Mouse (Mus musculus) stomach, embryonic 16.5 days (tissue): ENCODE measurements around the gene Sema4g. TPM values are rescaled to one million over a fixed set of nuclear protein-coding genes. Genes with fewer than 3 reads are reported as not detected.
A peak's percentile ranks its signal among the peaks of the same experiment; 100 is the strongest.

Experiments
- ATAC-seq: fragments of 200-750 bp; cut with Nextera tagmentation; 2 replicates; pipeline ENCODE4 v1.8.0; 2017; ENCODE audit warnings: moderate number of reproducible peaks, moderate TSS enrichment; ENCODE audit not compliant: insufficient read depth, low FRiP score
- H3K27ac ChIP-seq: fragments of 300-500 bp; sonication (generic); 2 replicates; pipeline ENCODE4 v1.5.1; 2014; ENCODE audit warnings: low read length
- H3K27me3 ChIP-seq: fragments of 300-500 bp; sonication (generic); 2 replicates; pipeline ENCODE4 v1.6.1; 2014; ENCODE audit warnings: low read length, control low read depth, mixed read lengths; ENCODE audit not compliant: control insufficient read depth, insufficient read depth
- H3K36me3 ChIP-seq: fragments of 300-500 bp; sonication (generic); 2 replicates; pipeline ENCODE4 v1.6.1; 2014; ENCODE audit warnings: low read length; ENCODE audit not compliant: control insufficient read depth, insufficient read depth
- H3K4me1 ChIP-seq: fragments of 300-500 bp; sonication (generic); 2 replicates; pipeline ENCODE4 v1.6.1; 2014; ENCODE audit warnings: low read length, control low read depth, mixed read lengths; ENCODE audit not compliant: control insufficient read depth, insufficient read depth
- H3K4me2 ChIP-seq: fragments of 300-500 bp; sonication (generic); 2 replicates; pipeline ENCODE4 v1.6.1; 2014; ENCODE audit warnings: low read depth, low read length, mixed read lengths
- H3K4me3 ChIP-seq: fragments of 300-500 bp; sonication (generic); replicated peaks from 2 replicates; pipeline ENCODE4 v1.5.1; 2014; ENCODE audit warnings: mild to moderate bottlenecking, low read length
- H3K9ac ChIP-seq: fragments of 300-500 bp; sonication (generic); 2 replicates; pipeline ENCODE4 v1.6.1; 2014; ENCODE audit warnings: low read length
- H3K9me3 ChIP-seq: fragments of 300-500 bp; sonication (generic); replicated peaks from 2 replicates; pipeline ENCODE4 v1.6.1; 2016; ENCODE audit warnings: low read length, control low read depth; ENCODE audit not compliant: control insufficient read depth
- WGBS: fragments of 180-500 bp; shearing (Covaris S2); extraction: QIAGEN DNeasy Blood & Tissue Kit; methylation state at CpG from one replicate; pipeline ENCODE4 v1.1.7; 2014; 5-methylcytosine and 5-hydroxymethylcytosine counted together
- polyA plus RNA-seq: library from polyadenylated mRNA; unstranded; fragments of >200 nt; fragmentation: Nextera tagmentation; extraction: Ambion mirVana; gene quantifications from 2 replicates; pipeline ENCODE4 v1.2.1, GENCODE M21; 2015

Sema4g gene
- polyA plus RNA-seq, 1 experiment from 2014 or later = 5.5 TPM

DNA sequence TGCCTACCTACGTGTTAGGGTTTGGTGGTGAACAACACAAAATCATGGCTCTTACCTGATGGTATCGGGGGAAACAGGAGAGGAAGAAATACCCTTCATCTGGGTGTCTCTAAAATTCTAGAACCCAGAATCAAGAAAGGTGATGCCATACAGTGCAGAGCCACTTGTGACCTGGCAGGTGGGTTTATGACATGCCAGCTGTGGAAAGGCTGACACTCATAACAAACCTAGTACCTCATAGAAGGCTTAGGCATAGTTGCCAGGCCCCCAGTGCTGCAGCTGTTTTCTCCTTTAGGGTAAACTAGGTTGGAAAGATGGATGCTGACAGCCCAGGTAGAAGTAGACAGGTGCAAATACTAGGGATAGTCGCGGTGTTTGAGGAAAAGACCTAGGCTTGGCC lies 4.5 kb upstream of the Sema4g start:
- H3K27ac ChIP-seq = no peak overlapping the region

DNA sequence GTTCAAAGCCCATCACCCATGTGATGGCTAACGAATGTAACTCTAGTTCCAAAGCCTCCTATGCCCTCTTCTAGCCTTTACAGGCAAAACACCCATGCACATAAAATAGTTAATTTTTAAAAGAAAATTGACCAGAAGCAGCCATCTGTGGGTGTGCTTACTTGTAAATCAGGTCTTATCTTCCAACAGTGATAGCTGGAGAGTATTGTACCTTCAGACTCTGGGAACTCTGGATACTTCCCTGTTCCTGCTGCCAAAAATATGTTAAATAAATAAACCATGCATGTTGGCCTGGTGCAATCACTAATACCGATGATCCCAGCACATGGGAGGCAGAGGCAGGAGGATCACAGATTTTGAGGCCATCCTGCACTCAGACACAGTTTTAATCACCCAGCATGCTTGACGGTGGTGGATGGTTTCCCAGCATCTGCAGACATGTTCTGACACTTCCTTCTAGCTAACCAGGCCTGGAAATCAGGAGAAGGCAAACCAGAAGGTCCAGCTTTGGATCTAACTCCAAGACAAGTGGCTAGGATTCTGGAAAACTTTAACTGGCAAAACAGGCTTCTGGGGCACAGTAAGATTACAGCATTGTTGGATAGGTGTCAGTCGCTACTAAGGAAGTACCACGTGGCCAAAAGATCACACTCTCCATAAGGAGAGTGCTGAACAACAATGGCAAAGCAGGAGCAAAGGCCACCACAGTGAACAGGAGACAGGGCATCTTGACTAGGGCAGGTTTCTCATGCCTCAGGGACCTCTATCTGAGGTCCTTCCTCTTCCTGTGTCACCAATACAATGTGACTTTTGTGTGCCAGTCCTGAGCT lies 3.5 kb upstream of the Sema4g start:
- H3K4me2 ChIP-seq = no peak overlapping the region
- H3K27me3 ChIP-seq = no peaks in the 10 kb centered on the region
- H3K9me3 ChIP-seq = no peaks in the 10 kb centered on the region
- H3K27ac ChIP-seq = peak overlapping the region; percentile 31
- H3K9ac ChIP-seq = no peak overlapping the region
- peaks cover 4% of the 10 kb centered on the region; the same call in 1 of the 2 replicates for H3K36me3 ChIP-seq
- ATAC-seq = no peak
- WGBS = 39% methylated on average over 5 of the region's 5 CpGs
- H3K4me1 ChIP-seq = peaks cover 22% of the 10 kb centered on the region
- no peak overlapping the region for H3K4me3 ChIP-seq

More for the DNA sequence above, 4.5 kb upstream of the Sema4g start:
- WGBS = 91% methylated on average over 4 of the region's 4 CpGs
- Histone ChIP-seq H3K4me1 (peaks cover 13% of the 10 kb centered on the region), H3K9ac (no peak overlapping the region), H3K27me3 (no peaks in the 10 kb centered on the region), H3K36me3 (peaks cover 4% of the 10 kb centered on the region; the same call in 1 of the 2 replicates), H3K9me3 (no peaks in the 10 kb centered on the region), H3K4me3 (no peak overlapping the region), H3K4me2 (no peak overlapping the region)
- no peak for ATAC-seq

DNA sequence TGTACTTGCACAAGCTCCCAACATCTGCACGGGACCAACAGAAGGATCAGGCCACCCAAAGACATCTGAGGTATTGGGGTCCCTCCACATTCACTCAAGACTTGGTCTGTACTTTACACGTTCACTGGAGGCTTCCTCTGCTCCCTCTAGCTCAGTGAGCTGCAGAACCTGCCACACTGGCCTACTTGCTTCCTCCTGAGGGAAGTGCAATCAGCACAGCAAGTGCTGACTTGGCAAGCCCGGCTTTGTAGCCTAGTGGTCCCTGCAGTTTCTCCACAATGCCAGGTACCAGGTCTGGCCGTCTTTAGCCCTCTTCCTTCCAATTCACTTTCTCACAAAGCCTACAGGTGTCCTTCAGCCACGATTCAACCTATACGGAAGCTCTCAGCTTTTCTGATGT lies 1.9 kb upstream of the Sema4g start:
- Histone ChIP-seq H3K9ac (no peak overlapping the region), H3K36me3 (no peaks in the 10 kb centered on the region), H3K4me3 (no peak overlapping the region), H3K4me2 (no peak overlapping the region), H3K27ac (0 out of 2 replicates have a peak overlapping the region, but pooled peaks have one; percentile 31), H3K9me3 (no peaks in the 10 kb centered on the region), H3K27me3 (no peaks in the 10 kb centered on the region), H3K4me1 (peaks cover 33% of the 10 kb centered on the region)
- 69% methylated on average over 6 of the region's 6 CpGs for WGBS
- ATAC-seq = no peak

DNA sequence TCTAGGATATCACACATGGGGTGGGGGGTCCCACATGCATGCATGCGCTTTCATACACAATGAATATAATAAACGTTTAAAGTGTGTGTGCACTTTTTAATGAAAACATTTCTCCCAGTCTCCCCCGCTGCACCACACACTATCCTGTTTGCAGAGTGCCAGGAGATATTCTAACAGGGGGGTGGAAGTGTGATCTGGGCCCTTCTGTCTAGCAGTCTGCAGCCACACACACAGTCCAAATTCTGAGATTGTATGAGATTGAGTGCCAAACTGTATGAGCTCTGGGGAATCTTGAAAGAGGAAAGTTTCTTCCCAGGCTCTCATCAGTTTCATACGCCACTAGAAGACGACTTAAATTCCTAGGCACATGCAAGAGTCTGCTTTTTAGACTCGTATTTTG lies 1.1 kb upstream of the Sema4g start:
- H3K36me3 ChIP-seq = no peaks in the 10 kb centered on the region
- H3K4me2 ChIP-seq = no peak overlapping the region
- no peak overlapping the region for H3K4me3 ChIP-seq
- ATAC-seq = no peak
- no peaks in the 10 kb centered on the region for H3K27me3 ChIP-seq
- no peak overlapping the region for H3K27ac ChIP-seq
- H3K4me1 ChIP-seq = peaks cover 33% of the 10 kb centered on the region
- no peak overlapping the region for H3K9ac ChIP-seq
- 54% methylated on average over 6 of the region's 6 CpGs for WGBS
- H3K9me3 ChIP-seq = no peaks in the 10 kb centered on the region

DNA sequence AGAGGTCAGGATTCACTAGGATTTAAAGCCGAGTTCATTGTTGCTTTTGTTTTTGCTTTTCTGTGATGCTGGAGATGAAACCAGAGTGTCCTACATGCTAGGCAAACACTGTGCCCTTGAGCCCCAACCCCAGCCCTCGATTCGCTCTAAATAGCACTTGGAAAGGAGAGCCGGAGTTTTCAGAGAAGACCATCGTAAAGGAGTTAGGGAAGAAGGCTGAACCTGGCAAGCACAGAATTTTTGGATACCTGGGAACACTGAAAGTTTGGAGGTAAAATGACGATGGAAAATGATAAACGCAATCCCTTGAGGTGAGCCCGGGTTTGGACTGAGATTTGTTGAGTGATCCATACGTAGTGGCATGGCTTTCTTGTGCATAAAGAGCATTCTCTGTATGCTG lies 580 bp upstream of the Sema4g start:
- Histone ChIP-seq H3K4me3 (no peak overlapping the region; the same call in 1 of the 2 replicates), H3K9me3 (no peaks in the 10 kb centered on the region), H3K4me2 (peak overlapping the region; percentile 100), H3K27ac (no peak overlapping the region), H3K4me1 (peaks cover 33% of the 10 kb centered on the region), H3K36me3 (no peaks in the 10 kb centered on the region), H3K27me3 (no peaks in the 10 kb centered on the region), H3K9ac (no peak overlapping the region; the same call in 1 of the 2 replicates)
- ATAC-seq = no peak
- 25% methylated on average over 9 of the region's 9 CpGs for WGBS

DNA sequence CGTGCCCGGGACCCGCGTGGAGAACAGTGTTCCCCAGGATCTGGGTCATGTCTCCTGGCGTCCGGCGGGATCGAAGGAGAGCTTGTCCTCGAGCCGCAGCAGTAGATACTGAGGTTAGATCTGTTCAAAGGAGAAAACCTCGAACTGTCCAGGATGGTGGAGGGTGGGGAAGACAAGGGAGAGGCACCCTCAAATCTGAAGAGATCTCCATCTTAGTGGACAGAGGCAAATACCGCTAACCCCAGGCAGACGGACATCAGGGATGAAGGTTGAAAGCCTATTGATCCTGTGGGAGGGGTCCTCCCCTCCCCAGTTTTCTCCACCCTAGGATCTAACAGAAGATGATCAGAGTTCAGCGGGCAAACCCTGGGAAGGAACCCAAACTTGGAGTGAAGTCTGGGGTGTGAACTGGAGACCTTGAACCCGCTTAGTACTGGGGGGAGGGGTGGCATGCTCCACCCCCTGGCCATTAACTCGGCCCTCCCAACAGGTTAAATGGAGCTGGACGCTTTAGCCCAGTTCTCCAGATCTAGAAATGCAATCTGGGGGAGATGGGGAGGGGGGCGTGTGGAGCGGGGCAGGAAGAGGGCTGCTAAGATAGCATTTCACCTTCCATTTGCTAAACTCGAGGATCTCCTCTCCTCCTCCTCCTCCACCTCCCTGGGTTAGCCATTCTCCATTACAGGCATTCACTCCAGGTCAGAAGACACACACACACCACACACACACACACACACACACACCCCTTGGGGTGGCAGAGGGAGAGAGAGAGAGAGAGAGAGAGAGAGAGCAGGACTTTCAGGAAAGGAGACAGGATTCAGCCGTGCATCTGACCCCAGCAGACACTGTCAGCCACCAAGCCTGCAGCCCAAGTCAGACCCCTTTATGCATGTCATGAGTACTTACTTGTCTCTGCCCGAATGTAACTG lies 930 bp downstream of the Sema4g start:
- ATAC-seq = peak; percentile 9; the same call in 1 of the 2 replicates

DNA sequence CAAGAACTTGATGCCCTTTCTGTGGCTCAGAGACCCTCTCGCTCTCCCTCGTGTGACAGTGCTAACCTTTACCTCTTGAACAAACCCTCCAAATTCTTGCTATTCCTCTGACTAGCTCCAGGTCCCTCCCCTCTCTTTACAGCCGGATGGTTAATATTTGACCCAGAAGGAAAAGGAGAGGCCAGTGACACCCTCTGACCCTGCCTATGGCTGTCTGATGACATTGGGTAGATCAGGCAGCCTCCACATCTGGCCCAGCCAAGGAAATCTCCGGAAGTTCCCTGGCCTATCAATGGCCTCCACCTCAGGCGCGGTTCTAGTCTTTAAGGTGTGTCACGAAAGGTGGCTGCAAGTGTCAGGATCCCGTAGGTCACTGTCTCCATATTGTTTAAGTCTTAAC lies 2.1 kb downstream of the Sema4g start:
- no peaks in the 10 kb centered on the region for H3K9me3 ChIP-seq
- peak; percentile 42 for ATAC-seq
- peaks cover 30% of the 10 kb centered on the region for H3K4me1 ChIP-seq
- peak overlapping the region; percentile 100 for H3K4me2 ChIP-seq
- no peaks in the 10 kb centered on the region for H3K27me3 ChIP-seq
- H3K27ac ChIP-seq = peak overlapping the region; percentile 53; the same call in 1 of the 2 replicates
- no peaks in the 10 kb centered on the region for H3K36me3 ChIP-seq
- 60% methylated on average over 8 of the region's 8 CpGs for WGBS
- peak overlapping the region; percentile 49 for H3K9ac ChIP-seq
- peak overlapping the region; percentile 73 for H3K4me3 ChIP-seq

More for the DNA sequence above, 930 bp downstream of the Sema4g start:
- Histone ChIP-seq H3K4me2 (peak overlapping the region; percentile 100), H3K27ac (peak overlapping the region; percentile 58; the same call in 1 of the 2 replicates), H3K4me1 (peaks cover 32% of the 10 kb centered on the region), H3K9ac (peak overlapping the region; percentile 86), H3K36me3 (no peaks in the 10 kb centered on the region), H3K9me3 (no peaks in the 10 kb centered on the region), H3K27me3 (no peaks in the 10 kb centered on the region), H3K4me3 (peak overlapping the region; percentile 73)
- 6% methylated on average over 22 of the region's 22 CpGs for WGBS

DNA sequence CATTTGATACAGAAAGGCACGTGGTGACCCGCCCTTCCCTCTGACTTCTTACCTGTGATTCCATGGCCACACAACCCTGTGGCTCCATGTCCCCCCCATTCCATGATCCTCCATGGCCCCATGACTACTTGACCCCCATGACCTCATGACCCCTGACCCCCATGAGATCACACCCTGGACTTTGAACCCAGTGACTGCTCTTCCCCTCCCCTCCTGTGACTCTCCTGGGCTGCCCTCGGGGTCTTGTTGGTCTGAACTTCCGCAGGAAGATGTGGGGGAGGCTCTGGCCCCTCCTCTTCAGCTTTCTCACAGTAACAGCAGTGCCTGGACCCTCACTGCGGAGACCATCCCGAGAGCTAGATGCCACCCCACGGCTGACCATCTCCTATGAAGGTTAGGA lies 3.3 kb downstream of the Sema4g start:
- Histone ChIP-seq H3K36me3 (no peaks in the 10 kb centered on the region), H3K9me3 (no peaks in the 10 kb centered on the region), H3K27ac (no peak overlapping the region), H3K4me1 (peaks cover 25% of the 10 kb centered on the region), H3K4me3 (no peak overlapping the region), H3K9ac (no peak overlapping the region), H3K4me2 (no peak overlapping the region), H3K27me3 (no peaks in the 10 kb centered on the region)
- no peak for ATAC-seq
- WGBS = 51% methylated on average over 7 of the region's 7 CpGs

DNA sequence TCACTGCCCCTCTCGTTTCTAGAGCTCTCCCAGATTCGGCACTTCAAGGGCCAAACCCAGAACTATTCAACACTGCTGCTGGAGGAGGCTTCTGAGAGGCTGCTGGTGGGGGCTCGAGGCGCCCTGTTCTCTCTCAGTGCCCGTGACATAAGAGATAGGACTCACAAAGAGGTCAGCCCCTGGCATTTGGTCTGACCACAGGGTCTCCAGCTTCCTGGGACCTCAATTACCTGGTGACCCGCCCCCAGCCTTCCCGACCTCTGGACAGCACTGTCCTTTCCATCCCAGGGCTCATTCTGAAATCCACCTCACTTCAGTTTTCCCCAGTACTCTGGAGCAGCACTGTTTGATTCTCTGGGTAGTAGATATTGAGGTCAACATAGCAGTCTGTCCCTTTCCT lies 3.8 kb downstream of the Sema4g start:
- no peak overlapping the region for H3K27ac ChIP-seq
- WGBS = 63% methylated on average over 7 of the region's 7 CpGs

More for the DNA sequence above, 3.8 kb downstream of the Sema4g start:
- Histone ChIP-seq H3K36me3 (no peaks in the 10 kb centered on the region), H3K9me3 (no peaks in the 10 kb centered on the region), H3K4me1 (peaks cover 25% of the 10 kb centered on the region), H3K9ac (no peak overlapping the region), H3K4me2 (no peak overlapping the region), H3K27me3 (no peaks in the 10 kb centered on the region), H3K4me3 (no peak overlapping the region)
- ATAC-seq = no peak
